Mouse (Mus musculus): ENCODE data around the gene 2900026A02Rik. TPM values are rescaled to one million over a fixed set of nuclear protein-coding genes. Genes with fewer than 3 reads are reported as not detected.
"Not testable (repeated sequence)": the region's sequence is repeated elsewhere in the genome, so short reads cannot be mapped to it uniquely, and the experiment has no call there.

The 2900026A02Rik gene
- polyA plus RNA-seq, 2 experiments from 2014 or later: 0.24 to 0.60 TPM

DNA sequence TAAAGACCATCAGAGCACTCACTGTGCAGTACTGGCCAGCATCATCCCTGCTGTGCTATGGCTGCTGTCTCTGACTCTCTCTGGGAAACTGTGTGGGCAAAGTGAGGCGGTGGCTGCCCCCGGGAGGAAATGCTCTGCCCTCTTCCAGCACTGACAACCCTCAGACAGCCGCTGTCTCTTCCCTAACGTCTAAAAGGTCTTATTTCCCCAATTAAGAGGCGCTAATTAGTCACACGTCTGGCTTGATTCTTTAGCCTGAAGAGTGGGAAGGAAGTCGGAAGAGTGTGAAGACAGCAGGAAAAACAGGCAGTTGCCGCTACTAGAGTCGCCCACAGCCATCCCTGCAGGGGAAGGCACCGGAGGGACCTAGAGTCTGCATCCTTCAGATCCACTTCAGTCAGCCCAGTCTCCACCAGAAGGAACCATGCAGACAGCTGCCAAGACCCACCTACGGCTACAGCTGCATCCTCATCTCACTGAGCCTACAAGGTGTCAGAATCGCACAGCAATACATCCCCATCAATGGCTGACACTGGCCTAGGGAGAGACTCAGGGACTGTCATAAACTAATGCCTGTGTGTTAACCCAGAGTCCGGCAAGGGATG lies 101.1 kb downstream of the 2900026A02Rik start:
- ATAC-seq: no peak

GRCm38 (mm10) chr5:113119291-113119690 lies 101.7 kb downstream of the 2900026A02Rik start:
- ATAC-seq: no peak

DNA sequence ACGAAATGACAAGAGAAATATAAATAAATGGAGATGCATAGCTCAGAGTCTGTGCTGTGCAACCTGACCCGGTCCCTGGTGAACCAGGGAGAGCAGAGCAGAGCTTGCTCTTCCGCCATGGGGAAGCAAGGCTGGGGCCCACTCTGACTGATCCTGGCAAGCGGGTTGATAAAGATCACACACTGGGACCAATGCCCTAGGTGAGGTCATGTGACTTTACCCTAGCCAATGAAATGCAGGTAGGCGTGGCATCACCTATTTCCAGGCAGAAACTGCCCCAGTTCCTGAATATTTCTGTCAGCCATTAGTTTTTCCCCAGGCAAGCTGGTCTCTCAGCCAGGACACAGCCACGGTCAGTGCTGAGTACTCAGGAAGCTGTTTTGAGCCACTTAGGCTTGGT lies 102.3 kb downstream of the 2900026A02Rik start:
- no peak for ATAC-seq

GRCm38 (mm10) chr5:113117361-113117760 lies 103.7 kb downstream of the 2900026A02Rik start:
- ATAC-seq: no peak

DNA sequence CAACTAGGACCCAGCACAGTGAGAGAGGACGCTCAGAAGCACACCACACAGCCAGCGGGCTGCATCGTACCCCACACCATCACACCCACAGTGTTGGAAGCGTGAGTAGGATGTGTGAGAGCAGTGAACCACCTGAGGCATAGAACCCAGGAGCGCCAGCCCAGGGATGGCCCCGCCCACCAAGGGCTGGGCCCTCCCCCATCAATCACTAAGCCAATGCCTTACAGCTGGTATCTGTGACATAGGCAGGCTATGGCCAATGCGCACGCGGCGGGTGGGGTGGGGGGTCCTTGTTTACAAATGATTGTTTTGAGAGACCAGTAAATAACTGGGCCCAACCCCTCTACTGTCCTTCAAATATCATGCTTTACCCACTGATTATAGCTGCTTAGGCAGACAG lies 105.1 kb downstream of the 2900026A02Rik start:
- ATAC-seq: no peak

DNA sequence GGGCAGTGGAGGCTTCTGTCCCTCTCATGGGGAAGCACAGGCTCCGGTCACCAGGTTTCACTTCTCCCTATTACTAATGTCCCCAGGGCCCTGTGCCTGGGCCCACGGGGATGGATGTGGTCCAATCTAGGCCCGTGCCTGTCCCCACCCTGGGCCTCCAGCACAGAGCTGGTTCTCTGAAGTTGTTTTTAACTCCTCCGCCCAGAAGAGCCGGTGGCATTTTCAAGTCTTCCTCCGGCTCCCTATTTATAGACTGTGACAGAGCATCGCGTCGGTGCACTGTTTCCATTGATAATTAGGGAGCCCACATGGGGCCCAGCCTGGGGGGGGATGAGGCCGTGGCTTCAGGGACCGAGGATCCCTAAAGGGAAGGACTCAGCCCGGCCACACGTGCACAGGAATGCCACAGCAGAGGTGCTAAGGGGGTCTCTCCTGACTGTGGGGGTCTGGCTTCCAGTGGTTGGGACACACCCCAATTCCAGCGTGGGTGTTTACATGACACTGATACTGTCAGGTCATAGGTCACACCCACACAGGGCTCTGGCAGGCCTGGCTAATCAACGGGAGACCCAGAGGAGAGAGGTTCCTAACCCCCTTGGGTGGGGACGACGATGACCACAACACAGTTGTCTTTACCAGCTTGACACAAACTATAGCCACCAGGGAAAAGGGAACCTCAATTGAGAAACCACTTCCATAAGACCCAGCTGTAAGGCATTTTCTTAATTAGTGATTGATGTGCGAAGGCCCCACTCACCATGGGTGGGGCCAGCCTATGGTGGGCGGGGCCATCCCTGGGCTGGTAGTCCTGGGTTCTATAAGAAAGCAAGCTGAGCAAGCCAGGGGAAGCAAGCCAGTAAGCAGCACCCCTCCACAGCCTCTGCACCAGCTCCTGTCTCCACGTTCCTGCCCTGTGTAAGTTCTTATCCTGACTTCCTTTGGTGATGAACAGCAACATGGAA lies 106.5 kb downstream of the 2900026A02Rik start:
- ATAC-seq: peak; percentile 32

- no peak for ATAC-seq
These were observed 107.9 kb downstream of the 2900026A02Rik start for GRCm38 (mm10) chr5:113113120-113113519.

DNA sequence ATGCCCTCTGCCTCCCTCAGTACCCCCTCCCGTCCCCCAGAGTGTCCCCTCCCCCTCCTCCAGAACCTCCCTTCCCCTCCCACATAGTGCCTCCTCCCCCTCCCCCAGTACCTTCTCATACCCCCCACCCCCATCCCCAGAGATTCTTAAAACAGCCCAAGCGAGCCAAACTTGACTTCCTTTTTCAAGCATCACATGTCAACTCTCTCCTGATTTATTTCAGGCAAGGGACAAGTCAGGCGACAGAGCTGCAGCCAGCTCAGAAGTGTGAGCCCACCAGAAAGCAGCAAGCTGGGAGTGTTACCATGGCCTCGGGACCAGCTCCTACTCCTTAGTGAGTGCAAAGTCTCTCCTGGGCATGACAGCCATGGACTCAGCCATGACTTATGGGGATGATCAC lies 109.7 kb downstream of the 2900026A02Rik start:
- no peak for ATAC-seq

DNA sequence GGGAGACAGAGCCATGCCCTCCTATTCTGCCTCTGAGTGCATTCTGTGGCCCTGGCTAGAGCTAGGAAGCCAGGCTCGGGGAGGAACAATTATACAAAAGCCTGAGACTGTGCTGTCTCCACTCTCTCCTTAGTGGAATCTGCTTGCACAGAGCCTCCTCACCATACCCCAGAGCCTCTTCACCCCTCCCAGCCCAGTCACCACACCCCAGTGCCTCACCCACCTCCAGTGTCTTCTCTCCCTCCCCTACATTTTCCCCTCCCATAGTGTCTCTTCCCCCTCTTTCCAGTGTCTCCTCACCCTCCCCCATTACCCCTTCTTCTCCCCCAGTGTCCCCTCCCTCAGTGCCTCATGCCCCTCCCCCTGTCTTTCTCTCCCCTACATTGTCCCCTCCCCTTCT lies 110.1 kb downstream of the 2900026A02Rik start:
- no peak for ATAC-seq

- ATAC-seq: not testable (repeated sequence)
These were observed 111.4 kb downstream of the 2900026A02Rik start for GRCm38 (mm10) chr5:113109651-113110050.

GRCm38 (mm10) chr5:113108165-113108764 lies 112.8 kb downstream of the 2900026A02Rik start:
- ATAC-seq: no peak

- no peak for ATAC-seq
These were observed 113.3 kb downstream of the 2900026A02Rik start for GRCm38 (mm10) chr5:113107709-113108108.

DNA sequence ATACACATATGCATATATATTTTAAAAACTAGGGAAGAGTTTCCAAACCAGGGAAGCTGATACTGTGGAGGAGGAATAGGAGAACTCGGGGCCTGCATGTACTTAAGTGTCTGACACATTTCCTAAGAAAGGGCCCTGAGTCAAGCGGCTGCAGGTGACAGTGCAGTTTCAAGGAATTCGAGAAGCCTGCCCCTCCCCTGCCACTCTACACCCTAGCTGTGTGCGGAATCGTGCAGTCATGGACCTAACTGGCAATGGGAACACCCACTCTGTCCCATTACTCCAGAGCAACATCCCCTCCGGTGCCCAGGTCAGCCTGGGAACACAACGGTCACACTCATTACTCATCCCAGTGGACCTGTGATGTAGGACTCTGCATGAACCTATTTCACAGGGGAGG lies 114.4 kb downstream of the 2900026A02Rik start:
- no peak for ATAC-seq

GRCm38 (mm10) chr5:113105481-113105880 lies 115.6 kb downstream of the 2900026A02Rik start:
- ATAC-seq: no peak

DNA sequence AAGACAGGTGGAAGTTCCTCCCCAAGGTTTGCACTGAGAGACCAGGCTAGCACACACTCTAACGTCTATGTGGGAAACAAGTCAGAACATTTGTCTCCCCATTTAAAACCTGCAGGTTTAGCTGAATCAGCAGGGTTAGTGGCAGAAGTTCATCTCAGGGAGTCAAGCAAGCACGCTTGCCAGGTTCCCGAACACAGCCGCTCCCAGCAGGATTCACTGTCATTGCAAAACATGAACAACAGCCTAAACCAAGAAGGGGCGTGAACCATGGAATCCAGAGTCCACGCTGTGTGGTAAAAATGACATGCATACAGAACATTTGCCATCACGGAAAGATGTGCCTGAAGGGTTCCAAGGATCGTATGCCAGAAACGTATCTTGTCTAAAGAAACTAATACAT lies 116.0 kb downstream of the 2900026A02Rik start:
- ATAC-seq: no peak

DNA sequence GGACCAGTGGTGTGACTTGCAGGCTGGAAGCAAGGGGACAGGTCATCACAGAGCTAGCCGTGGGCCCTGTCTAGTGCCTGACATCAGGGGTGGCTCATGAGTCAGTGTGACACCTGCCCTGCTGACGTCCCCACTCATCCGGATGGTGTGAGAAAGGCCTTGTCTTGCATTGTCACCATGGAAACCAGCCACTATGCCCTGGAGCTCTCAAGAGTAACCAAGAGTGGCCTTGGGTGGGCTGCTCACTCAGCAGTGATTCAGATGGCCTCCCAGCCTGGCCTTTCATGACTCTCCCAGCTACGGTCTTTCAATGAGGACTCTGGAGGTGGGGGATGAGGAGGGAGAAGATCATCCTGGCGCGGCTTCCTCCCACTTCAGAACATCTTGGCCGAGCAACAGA lies 118.6 kb downstream of the 2900026A02Rik start:
- no peak for ATAC-seq

- no peak for ATAC-seq
These were observed 119.6 kb downstream of the 2900026A02Rik start for GRCm38 (mm10) chr5:113101457-113101856.

- no peak for ATAC-seq
These were observed 120.6 kb downstream of the 2900026A02Rik start for GRCm38 (mm10) chr5:113100422-113100821.

- no peak for ATAC-seq
These were observed 121.5 kb downstream of the 2900026A02Rik start for GRCm38 (mm10) chr5:113099546-113099945.

DNA sequence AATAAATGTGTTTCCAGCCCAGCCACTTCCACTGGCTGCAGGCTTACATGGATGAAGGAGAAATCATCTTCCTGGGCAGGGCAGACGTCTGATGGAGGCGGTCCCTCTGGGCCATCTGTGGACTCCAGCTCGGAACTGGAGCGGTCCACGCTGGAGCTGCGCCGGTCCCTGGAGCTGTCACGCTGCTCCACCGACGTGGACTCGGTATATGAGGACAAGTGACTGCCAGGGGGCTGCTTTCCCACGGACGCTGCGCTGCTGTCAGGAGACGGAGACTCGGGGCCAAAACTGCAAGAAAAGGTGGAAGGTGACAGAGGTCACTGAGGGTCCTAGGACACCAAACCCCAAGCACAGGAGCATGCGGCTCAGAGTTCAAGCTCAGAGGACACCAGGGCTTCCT lies 123.5 kb downstream of the 2900026A02Rik start:
- no peak for ATAC-seq

GRCm38 (mm10) chr5:113095456-113095855 lies 125.6 kb downstream of the 2900026A02Rik start:
- no peak for ATAC-seq

- ATAC-seq: no peak
These were observed 128.6 kb downstream of the 2900026A02Rik start for GRCm38 (mm10) chr5:113092406-113092805.

GRCm38 (mm10) chr5:113091162-113091561 lies 129.9 kb downstream of the 2900026A02Rik start:
- ATAC-seq: no peak
